Mouse (Mus musculus): Measurements from ENCODE around the gene Uba7.

Gene Uba7

GRCm38 (mm10) chr9:107975399-107976386 lies at the start of gene Uba7:
TSS of gene Uba7 (plus strand) at chr9:107975505.
- DNase-seq = no peak

- no peak for DNase-seq
Measured at GRCm38 (mm10) chr9:107926920-107927420, 48.3 kb upstream of the Uba7 start.

- peak; percentile 34 for DNase-seq
Measured at GRCm38 (mm10) chr9:107927749-107928148, 47.6 kb upstream of the Uba7 start.

GRCm38 (mm10) chr9:107928169-107928568 lies 47.1 kb upstream of the Uba7 start, which contains the start of gene Actl11:
TSS of gene Actl11 (plus strand) at chr9:107928469.
- no peak for DNase-seq

- no peak for DNase-seq
Measured at GRCm38 (mm10) chr9:107932221-107932620, 43.1 kb upstream of the Uba7 start.

GRCm38 (mm10) chr9:107934146-107934545 lies 41.2 kb upstream of the Uba7 start:
- no peak for DNase-seq

GRCm38 (mm10) chr9:107935374-107935773 lies 39.9 kb upstream of the Uba7 start, which contains the start of gene Camkv:
TSS of gene Camkv (plus strand) at chr9:107935674.
- DNase-seq = no peak

GRCm38 (mm10) chr9:107935790-107936214 lies 39.5 kb upstream of the Uba7 start:
- peak; percentile 63 for DNase-seq

GRCm38 (mm10) chr9:107936215-107936822 lies 39.0 kb upstream of the Uba7 start:
- DNase-seq = peak; percentile 63

- DNase-seq = no peak
Measured at GRCm38 (mm10) chr9:107936831-107937230, 38.5 kb upstream of the Uba7 start.

GRCm38 (mm10) chr9:107947241-107948194 lies 27.8 kb upstream of the Uba7 start:
- DNase-seq = no peak

GRCm38 (mm10) chr9:107949184-107949921 lies 26.0 kb upstream of the Uba7 start:
- DNase-seq = no peak

- DNase-seq = no peak
Measured at GRCm38 (mm10) chr9:107949922-107950235, 25.4 kb upstream of the Uba7 start, which contains the start of gene Traip. TSS of gene Traip (plus strand) at chr9:107950136.

GRCm38 (mm10) chr9:107950460-107951355 lies 24.6 kb upstream of the Uba7 start:
- peak; percentile 95 for DNase-seq

- DNase-seq = no peak
Measured at GRCm38 (mm10) chr9:107955613-107956289, 19.6 kb upstream of the Uba7 start.

- no peak for DNase-seq
Measured at GRCm38 (mm10) chr9:107957141-107957540, 18.2 kb upstream of the Uba7 start.

GRCm38 (mm10) chr9:107959896-107960295 lies 15.4 kb upstream of the Uba7 start:
- no peak for DNase-seq

- no peak for DNase-seq
Measured at GRCm38 (mm10) chr9:107960928-107961327, 14.4 kb upstream of the Uba7 start.

GRCm38 (mm10) chr9:107961351-107961762 lies 13.9 kb upstream of the Uba7 start:
- DNase-seq = peak; percentile 64

- peak; percentile 63 for DNase-seq
Measured at GRCm38 (mm10) chr9:107961881-107962280, 13.4 kb upstream of the Uba7 start.
